1 mouse cellular context compared by ENCODE assay signal in the genomic region with DNA sequence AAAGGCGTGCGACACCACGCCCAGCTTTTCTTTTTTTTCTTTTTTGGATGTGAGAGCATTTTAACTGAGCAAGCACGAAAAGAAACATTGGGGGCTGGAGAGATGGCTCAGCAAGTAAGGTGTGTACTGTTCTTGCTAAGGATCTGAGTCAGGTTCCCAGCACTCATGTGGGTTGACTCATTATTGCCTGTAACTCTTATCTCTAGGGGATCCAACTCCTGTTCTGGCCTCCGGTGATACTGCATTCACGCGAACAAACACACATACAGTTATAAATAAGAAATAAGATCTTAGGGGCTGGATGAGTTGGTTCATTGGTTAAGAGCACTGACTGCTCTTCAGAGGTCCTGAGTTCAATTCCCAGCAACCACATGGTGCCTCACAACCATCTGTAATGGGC.
TF ChIP-seq lines count a peak whose summit lies in the region.

No protein-coding gene starts in this region.

TF ChIP-seq in MEL, 35 proteins besides CTCF, POLR2A, EP300 and RAD21:
- TF ChIP-seq SIN3A (IDR thresholded peaks at IDR 0.05; ENCODE audit: low read length) (peak; percentile 19; the same call in 1 of the 2 replicates), MYB (IDR thresholded peaks at IDR 0.05; ENCODE audit: low read depth, low read length) (no peak), TCF12 (IDR thresholded peaks at IDR 0.05; ENCODE audit: low read depth, low read length) (peak; percentile 42; the same call in 1 of the 2 replicates), ETS1 (IDR thresholded peaks at IDR 0.05; ENCODE audit: low read depth, low read length) (peak; percentile 49; the same call in 1 of the 2 replicates), GATA1 (IDR thresholded peaks at IDR 0.05; ENCODE audit: low read depth, low read length) (peak; percentile 82), TAL1 (IDR thresholded peaks at IDR 0.05; ENCODE audit: low read length) (no peak)
TF ChIP-seq in MEL: peak in this region for 4.
